Mouse (Mus musculus): ENCODE measurements around the gene Atoh8.

Atoh8 gene

GRCm38 (mm10) chr6:72253911-72254587, 18.7 kb upstream of the Atoh8 start:
- no peak for DNase-seq

- no peak for DNase-seq
These were observed 17.8 kb upstream of the Atoh8 start for GRCm38 (mm10) chr6:72253168-72253567.

- no peak for DNase-seq
These were observed 17.1 kb upstream of the Atoh8 start for GRCm38 (mm10) chr6:72252433-72252832.

GRCm38 (mm10) chr6:72249981-72250380, 14.6 kb upstream of the Atoh8 start:
- DNase-seq: no peak

- no peak for DNase-seq
These were observed 13.0 kb upstream of the Atoh8 start for GRCm38 (mm10) chr6:72248150-72248914.

GRCm38 (mm10) chr6:72246303-72246702, 10.9 kb upstream of the Atoh8 start:
- no peak for DNase-seq

GRCm38 (mm10) chr6:72244569-72245285, 9.3 kb upstream of the Atoh8 start:
- DNase-seq: no peak

GRCm38 (mm10) chr6:72244144-72244549, 8.8 kb upstream of the Atoh8 start:
- no peak for DNase-seq

- DNase-seq: no peak
These were observed 7.3 kb upstream of the Atoh8 start for GRCm38 (mm10) chr6:72242532-72243320.

GRCm38 (mm10) chr6:72241843-72242154, 6.4 kb upstream of the Atoh8 start:
- DNase-seq: no peak

GRCm38 (mm10) chr6:72241133-72241842, 5.9 kb upstream of the Atoh8 start:
- no peak for DNase-seq

- DNase-seq: no peak
These were observed 4.7 kb upstream of the Atoh8 start for GRCm38 (mm10) chr6:72240042-72240441.

GRCm38 (mm10) chr6:72237035-72237434, 1.7 kb upstream of the Atoh8 start:
- DNase-seq: peak; percentile 75

- DNase-seq: no peak
These were observed 530 bp upstream of the Atoh8 start for GRCm38 (mm10) chr6:72235807-72236407.

GRCm38 (mm10) chr6:72234372-72235097, 842 bp downstream of the Atoh8 start:
- no peak for DNase-seq

GRCm38 (mm10) chr6:72233950-72234349, 1.4 kb downstream of the Atoh8 start:
- no peak for DNase-seq

- DNase-seq: no peak
These were observed 2.5 kb downstream of the Atoh8 start for GRCm38 (mm10) chr6:72232870-72233269.

- DNase-seq: no peak
These were observed 3.0 kb downstream of the Atoh8 start for GRCm38 (mm10) chr6:72232411-72232810.

GRCm38 (mm10) chr6:72230875-72231274, 4.5 kb downstream of the Atoh8 start:
- DNase-seq: no peak

- no peak for DNase-seq
These were observed 7.6 kb downstream of the Atoh8 start for GRCm38 (mm10) chr6:72227665-72228265.

GRCm38 (mm10) chr6:72227011-72227410, 8.4 kb downstream of the Atoh8 start:
- no peak for DNase-seq
